Mouse (Mus musculus) right cerebral cortex, postnatal 10 days (tissue): ENCODE results near the gene Gm20388.

ENCODE experiments used
- DNase-seq, 2 experiments: peaks; one replicate each; pipeline ENCODE4 v3.0.0; 2021; ENCODE audit warnings: low spot score in 2 of 2

The Gm20388 gene

DNA sequence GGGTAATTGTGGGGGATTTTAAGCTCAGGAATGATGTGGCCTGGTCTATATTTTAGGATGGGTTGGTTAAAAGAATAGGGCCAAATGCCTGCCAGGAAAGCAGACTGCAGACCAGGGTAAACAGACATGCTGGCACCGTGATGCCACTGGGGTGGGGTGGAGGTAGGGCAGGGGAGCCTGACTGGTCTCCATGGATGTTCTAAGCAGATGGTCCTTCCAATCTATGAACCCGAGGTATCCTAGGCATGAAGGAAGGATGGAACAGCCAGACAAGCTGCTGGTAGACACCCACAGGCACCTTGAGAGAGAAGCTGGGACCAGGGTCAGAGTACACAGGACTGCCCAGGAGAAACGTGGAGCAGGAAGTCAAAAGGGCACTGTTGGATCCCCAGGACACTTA, 3936.9 kb downstream of the Gm20388 start:
- no peak for DNase-seq

DNA sequence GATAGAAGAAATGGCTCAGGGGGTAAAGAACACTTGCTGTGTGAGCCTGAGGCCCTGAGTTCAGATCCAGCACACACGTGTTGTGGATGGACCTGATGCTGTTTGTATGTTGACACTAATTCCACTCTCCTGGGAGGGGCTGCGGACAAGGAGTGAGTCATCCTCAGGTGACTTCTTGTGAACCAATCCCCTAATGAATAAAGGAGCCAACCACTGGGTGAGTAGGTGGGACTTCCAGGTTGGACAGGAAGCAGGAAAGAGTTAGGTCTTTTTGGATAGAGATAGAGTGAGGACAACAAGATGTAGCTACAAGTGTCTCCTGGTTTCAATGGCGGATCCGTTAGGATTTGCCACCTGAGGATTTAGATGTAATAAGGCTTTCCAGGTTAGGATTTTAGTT, 3938.7 kb downstream of the Gm20388 start:
- DNase-seq, result no peak

DNA sequence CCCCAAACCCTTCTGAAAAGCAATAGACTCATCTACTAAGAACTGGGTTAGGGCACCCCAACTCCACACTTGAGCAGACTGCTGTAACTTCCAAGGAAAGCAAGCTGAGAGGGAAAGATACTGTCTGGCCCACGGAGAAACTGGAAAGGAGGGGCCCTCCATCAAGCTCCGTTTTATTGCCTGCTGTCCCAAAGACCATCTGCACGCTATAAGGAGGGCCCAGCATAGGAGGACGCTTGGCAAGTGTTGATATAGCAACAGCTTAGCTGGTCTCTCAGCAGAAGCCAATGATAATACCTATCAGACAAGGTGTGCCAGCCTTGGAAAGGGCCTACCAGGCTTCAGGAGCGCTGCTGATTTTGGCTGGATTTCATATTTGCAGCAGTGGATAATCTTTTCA, 3940.9 kb downstream of the Gm20388 start:
- no peak for DNase-seq

DNA sequence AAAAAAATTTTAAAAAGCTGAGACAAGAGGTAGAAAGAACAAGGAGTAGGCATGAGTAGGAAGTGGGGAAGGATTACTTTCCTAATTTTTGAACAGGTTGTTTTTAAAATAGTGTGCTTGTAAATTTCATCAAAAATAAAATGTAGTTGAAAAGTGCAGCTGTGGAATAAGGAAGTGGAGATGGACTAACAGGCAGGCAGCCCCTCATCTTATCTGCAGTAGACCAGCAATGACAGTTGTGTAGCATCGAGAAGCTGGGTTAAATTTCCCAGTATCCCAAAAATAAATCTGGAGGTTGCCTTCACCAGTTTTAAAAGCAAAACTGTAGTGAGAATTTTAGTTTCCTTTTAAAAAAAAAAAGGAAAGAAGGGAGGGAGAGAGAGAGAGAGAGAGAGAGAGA, 3943.6 kb downstream of the Gm20388 start:
- no peak for DNase-seq

DNA sequence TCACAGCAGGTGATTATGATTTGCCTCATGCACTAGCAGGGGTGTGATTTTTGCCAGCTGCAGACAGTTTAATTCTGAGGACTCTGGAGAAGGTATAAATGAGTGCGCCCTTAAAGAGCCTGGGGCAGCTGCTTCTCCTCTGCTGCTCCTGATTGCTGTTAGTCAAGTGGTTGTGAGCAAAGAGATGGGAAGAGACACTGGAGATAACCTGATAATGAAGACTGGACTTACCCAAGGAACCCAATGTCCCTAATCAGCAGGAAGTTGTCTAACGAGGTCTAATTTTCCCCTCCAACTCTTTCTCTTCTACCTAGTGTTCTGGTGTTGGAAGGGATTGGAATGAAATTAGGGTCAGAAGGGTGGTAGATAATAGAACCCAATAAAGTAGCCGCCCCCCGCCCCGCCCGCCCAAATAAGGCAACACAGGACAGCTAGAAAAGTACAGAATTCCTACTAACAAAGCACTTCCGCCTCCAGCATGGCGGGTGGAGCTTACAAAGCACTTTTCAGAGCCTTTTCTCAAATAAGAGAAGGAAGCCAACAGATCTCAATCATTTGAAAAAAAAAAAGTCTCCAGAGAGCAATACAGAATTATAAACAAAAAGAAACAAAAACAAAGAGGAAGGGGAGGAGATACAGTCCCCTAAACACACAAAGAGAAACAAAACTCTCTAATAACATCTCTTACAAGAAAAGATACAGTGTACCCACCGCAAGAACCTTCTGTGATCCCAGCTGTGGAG, 3944.3 kb downstream of the Gm20388 start:
- no peak for DNase-seq

DNA sequence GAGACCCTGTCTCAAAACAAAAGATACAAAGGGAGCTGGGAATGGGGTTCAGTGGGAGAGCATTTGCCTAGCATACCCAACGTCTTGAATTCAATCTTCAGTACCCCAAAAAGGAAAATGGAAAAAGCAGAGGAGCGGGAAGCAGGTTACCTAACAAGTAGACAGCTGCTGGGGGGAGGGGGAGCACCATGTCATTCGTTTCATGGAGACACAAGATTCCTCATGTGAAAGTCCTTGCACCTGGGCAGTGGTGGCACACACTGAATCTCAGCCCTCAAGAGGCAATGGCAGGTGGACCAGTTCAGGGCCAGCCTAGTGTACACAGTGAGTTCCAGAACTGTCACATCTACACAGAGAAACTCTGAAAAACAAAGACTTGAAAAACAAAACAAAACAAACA, 3946.7 kb downstream of the Gm20388 start:
- DNase-seq, result peak in 1 of 2 experiments; percentile 65

DNA sequence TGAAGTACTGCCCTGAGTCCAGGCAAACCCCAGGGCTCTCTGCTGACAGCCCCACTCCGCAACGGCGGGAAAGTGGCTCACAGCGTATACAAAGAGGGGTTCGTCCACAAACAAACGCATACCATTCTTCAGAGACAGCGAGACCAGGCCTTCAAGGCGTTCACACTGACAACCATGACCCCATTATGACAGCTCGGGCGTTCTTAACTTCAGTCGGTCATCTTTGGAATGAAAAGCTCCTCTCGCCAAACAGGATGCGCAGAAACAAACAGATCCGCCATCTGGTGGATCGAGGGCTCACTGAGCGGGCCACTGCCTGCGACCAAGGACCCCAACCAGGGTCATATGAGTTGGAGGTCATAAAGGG, 3947.9 kb downstream of the Gm20388 start:
- peak in 1 of 2 experiments; percentile 54 for DNase-seq

DNA sequence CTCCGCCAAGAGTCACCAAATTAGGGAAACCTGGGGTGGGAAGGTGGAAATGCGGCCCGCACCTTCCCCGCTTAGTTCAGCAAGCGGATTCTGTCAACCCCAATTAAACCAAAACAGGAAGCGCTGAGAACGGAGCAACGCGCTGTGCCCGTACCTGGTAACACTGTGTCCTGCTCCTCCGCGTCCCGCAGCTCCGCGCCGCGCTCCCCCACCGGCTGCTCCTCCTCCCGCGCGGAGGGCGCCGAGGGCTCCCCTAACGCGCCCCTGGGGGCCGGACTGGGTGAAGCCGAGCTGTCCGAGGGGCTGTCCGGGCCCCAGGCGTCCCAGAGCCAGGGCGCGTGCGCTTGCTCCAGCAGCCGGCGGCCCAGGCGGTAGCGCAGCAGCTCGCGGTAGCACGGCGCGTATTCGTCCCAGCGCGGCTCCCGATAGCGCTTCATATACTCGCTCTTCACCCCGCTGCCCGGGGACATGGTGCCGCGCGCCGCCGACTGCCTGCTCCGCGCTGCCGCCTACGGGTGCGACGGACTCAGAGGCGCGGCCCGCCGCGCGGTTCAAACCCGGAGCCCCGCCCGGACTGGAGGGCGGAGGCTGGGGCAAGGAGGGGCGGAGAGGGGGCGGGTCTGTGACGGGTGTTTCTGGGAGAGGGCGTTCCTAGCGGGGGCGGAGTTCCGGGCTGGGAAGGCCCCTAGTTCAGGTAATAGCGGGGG, 3948.5 kb downstream of the Gm20388 start:
- peak; percentile 94 to 95 for DNase-seq

DNA sequence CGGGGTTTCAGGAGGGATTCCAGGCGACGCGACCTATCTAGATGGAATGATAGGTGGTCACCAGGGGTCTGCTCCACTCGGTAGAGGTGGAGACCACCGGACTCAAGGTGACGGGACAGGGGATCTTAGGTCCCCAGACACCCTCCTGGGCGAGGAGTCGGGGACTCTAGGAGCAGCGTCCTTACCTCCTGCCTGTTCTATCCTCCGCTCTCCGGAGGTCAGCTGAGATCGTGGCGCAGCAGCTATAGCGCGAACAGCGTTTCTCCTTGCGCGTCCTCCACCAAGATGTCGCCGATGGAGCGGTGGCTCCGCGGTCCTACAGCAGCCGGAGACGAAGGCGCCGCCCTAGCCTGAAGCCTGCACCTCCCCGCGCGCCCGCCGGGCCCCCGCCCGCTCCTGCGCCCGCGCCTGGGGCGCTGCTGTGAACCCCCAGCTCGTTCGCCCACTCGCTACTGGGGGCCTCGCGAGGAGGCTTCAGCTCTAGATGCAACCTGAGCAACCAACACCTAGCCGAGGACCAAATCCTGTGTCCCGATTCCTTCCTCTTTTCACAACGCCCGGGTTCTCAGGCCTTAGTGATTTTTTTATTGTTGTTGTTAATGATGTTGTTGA, 3949.1 kb downstream of the Gm20388 start, which contains the start of gene Ccsap:
Ccsap (minus strand) TSS at position 562 of the 612 bp plus-strand sequence.
- peak; percentile 74 to 80 for DNase-seq

DNA sequence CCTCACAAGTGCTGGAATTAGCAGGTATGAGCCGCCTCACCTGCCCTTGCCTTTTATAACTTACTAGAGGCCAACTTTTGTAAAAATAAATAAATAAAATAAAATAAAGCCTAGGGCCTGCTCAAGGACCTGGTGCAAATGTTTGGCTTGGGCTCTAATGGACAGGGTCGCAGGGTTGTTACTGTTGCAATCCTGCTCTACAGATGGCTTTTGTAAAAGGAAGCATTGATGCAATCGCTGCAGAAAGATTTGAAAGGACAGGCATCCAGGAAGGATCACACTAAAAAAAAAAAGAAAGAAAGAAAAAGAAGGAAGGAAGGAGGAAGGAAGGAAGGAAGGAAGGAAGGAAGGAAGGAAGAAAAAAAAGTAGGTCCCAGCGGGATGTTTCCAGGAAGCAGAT, 3949.7 kb downstream of the Gm20388 start:
- no peak for DNase-seq

DNA sequence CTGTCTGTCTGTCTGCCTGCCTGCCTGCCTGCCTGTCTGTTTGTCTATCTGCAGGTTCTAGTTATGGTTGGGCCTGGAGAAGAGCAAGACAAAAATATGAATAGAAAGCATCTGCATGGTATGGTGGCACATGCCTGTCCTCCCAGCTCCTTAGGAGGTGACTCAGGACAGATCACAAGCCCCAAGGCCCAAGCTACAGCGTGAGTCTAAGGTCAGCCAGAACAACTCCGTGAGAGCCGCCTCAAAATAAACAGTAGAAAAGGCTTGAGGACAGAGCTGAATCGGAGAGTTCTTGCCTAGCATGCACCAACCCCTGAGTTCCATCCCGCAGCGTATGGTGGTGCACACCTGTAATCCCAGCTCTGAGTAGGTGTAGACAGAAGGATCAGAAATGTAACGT, 3955.1 kb downstream of the Gm20388 start:
- no peak for DNase-seq

DNA sequence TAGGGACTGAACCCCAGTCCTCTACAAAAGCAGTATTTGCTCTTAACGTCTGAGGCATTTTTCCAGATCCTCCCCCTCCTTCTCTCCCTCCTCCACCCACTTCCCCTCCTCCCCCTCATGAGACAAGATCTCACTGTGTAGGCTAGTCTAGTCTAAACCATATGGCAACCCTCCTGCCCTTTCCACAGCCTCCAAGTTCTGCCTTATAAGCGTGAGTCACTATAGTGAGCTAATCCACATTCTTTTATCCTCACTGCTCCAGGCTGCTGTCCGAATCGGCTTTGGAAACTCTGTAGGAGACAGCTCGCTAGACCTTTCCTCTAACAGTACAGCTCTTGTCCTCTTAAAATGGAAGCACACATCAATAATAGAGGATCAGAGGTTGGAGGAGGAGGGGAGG, 3956.3 kb downstream of the Gm20388 start:
- DNase-seq, result peak in 1 of 2 experiments; percentile 38

DNA sequence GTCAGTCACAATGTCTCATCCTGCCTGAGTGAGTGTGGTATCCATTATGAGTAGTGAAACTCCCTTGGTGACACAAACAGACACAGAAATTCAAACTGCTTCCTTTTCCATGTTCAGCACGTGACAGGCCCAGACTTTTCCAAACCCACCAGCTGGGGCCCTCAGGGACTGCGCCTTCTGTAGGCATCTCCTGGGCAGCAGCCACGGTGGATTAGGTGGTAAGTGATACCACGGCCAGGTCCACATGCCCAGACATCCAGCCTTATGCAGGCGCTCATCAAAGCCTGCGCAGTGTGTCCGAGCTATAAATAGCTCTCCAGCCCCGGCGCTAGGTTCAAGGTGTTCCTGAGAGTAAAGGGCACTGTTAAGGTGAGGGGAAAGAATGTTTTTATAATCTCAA, 3961.4 kb downstream of the Gm20388 start:
- DNase-seq, result no peak

DNA sequence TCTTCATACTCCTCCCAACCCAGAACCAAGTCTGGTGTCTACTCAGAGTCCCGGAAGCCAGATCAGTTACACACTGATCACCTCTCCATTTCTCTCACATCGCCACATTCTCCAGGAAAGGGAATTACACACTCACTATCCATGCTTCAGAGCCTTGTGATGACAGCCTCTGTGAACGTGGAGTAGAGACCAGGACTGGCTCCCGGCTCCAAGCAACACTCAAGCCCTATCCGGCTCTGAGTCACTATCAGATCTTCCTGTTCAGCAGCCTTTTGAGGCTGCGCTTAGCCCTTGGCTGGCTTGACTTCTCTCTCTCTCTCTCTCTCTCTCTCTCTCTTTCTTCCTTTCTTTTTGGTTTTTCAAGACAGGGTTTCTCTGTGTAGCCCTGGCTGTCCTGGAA, 3962.7 kb downstream of the Gm20388 start:
- DNase-seq, result no peak

DNA sequence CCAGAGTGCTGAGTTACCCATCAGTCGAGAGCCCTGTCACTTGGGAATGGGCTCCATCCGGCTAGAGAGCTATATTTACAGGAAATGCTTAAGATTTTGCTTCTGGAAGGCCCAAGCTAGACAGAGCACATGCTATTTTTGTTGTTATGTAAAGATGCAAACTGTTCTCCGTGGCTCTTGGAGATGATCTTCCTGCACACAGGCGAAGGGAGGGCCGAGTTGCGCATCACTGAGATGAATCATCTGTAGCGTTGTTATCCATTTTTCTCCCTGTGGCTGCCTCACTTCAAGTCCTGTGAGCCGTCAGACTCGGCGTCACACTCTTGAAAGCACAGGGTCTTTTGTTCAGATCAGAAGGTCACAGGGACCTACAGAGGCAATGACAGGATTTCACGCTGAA, 3963.7 kb downstream of the Gm20388 start:
- peak; percentile 57 to 71 for DNase-seq

DNA sequence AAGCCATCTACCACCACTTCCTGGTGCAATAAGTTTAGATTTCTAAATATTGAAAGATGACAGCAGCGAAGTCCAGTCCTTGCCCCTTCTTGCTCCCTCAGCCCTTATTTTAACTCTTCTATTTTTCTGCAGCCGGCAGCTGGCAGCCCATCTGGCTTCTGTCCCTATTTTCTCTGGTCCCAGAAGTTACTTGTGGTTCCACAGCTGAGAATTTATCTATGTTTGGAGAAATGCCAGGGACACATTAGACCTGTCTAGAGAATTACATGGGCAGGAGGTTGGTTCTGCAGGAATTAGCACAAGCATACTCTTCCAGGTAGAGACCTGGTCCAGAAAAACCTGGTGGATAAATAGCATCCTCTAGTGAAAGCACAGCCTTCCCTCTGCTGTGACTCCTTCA, 3967.2 kb downstream of the Gm20388 start:
- DNase-seq, result no peak

DNA sequence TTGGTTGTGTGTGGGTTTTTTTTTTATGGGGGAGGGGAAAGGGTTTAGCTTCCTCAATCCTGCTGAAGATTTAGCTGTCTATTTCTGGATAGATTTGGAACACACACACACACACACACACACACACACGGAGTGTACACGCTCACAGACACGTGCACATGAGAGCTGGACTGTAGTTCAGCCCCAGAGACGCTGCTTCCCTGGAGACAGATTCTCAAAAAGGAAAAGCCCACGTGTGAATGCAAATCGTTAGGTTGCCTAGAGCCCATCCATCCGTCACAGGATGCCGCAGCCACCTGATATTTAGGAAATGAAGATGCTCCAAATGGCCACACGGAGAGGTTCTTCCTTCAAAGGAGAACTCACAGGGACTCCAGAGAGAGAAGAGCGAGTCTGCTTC, 3969.6 kb downstream of the Gm20388 start:
- peak; percentile 89 to 95 for DNase-seq

DNA sequence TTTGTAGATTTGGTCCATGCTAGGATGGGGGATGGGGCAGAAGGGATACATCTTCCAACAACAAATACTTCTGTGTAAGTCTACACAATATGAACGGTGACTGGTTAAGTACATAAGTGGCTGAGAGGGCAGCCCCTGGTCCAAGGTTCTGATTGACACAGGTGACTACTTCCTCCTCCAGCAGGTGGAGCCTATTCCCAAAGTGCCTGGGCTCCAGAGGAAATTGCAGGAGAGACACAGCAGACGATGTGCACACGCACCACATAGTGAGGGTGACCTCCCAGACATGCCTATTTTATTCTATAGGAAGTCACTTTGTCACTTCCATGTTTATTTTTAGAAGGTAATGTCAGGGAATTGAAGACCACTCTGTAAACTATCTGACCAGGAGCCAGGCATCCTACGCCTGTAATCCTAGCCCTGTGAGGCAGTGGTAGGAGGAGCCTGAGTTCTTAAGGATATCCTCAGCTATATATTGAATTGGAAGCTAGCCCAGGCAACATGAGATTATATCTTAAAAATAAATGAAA, 3970.2 kb downstream of the Gm20388 start:
- DNase-seq, result no peak

DNA sequence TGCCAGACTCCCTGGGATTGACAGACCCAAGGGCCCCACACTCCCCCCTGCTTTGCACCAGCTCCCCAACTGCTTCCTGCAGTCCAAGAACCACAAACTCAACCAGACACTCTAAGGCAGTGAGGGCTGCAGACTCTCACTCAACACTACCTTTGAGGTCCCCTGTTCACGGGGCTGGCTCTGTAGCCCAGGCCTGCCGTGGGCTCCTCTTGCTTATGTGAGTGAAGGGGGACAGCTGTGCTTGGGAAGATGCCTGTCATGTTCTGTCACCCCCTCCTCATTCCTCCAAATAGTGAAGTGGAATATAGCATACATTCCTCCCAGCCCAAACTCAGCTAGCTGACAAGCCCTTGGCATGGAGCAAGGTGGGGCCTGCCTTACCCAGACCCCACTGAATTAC, 3971.8 kb downstream of the Gm20388 start:
- no peak for DNase-seq

DNA sequence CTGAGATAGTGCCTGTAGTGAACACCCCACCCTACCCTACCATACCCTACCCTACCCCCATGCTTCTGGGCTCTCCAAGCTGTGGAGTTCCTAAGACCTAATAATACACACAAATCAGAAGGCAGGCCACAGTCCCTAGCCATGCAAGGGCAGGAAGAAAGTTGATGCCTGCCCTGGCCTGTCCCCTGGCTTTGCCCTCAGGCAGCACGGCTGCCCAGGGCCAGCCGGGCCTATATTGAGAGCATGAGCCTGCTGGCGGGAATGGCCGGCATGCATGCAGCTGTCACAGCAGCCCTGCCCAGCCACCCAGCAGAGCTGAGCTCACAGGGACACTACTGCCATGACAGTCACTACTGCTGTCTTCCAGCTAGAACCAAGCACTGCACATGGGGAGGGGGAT, 3972.5 kb downstream of the Gm20388 start:
- DNase-seq, result no peak

DNA sequence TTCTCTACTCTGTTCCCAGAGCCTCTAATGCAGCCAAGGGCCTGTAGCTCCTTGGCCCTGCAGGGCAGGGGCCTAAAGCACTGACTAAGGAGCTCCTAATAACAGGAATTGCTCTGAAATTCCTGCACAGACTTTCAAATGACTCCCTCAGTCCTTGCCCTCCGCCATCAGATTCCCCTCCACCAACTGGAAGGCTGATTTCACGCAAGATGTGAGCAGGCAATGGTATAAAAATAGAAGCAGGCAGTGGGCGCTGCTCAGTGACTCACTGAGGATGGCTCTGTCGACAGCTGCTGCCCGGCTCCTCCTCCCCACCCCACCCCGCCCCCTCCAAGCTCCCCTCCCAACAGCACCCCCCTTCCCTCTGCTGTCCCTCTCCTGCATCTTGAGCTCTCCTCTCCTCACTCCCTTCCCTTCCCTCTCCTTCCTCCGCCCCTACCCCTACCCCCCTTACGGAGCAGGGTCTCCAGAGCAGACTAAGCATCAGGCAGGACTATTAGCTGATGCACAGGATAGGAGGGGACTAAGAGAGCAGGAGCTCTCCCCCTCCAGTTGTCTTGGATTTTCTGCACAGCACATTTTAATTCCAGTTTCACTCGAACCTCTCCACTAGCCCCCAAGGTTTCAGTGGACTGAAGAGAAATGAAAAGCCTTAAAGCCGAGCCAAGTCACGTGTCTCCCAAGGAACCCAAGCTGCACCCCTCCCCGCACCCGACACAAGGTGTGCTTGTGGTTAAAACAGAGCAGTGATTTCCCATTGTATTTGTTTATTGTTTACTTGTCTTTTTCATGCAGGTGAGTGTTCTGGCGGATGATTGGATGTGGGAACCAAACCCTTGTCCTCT, 3974.3 kb downstream of the Gm20388 start:
- DNase-seq, result peak; percentile 87 to 94

DNA sequence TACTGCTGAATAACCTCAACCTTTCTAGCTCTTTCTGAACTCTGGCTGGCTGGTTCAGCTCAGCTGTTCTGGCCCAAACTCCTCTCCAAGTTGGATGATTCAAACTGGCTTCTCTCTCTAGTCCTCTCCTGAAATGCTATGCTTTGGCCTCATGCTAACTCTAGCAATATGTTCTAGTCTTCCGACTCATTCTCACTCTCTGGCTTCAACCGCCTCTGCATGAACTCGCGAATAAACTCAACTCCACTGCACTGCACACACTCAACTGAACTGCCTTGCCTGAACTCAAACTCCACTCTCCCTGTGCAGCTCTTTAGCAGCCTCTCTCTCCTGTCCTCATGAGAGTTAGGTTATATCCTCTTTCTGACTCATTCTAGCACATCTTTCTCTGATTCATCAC, 3976.5 kb downstream of the Gm20388 start:
- DNase-seq, result no peak
